Mouse (Mus musculus) neural tube, embryonic 13.5 days (tissue): Measurements from ENCODE around the gene Ifna14. TPM values are rescaled to one million over a fixed set of nuclear protein-coding genes. Genes with fewer than 3 reads are reported as not detected.
"Not testable (repeated sequence)": the region's sequence is repeated elsewhere in the genome, so short reads cannot be mapped to it uniquely, and the experiment has no call there.

Experiments used
- ATAC-seq: fragments of 200-750 bp; cut with Nextera tagmentation; 2 replicates; pipeline ENCODE4 v1.8.0; 2017; ENCODE audit warnings: low read depth, mild to moderate bottlenecking, moderate TSS enrichment, moderate library complexity
- H3K27ac ChIP-seq: fragments of 300-500 bp; sonication (generic); replicated peaks from 2 replicates; pipeline ENCODE4 v1.5.1; 2015; ENCODE audit warnings: moderate library complexity, mild to moderate bottlenecking, inconsistent platforms
- H3K27me3 ChIP-seq: fragments of 300-500 bp; sonication (generic); 2 replicates; pipeline ENCODE4 v1.6.1; 2015; ENCODE audit warnings: mild to moderate bottlenecking, inconsistent platforms
- H3K36me3 ChIP-seq: fragments of 300-500 bp; sonication (generic); 2 replicates; pipeline ENCODE4 v1.6.1; 2015; ENCODE audit warnings: mild to moderate bottlenecking, inconsistent platforms
- H3K4me1 ChIP-seq: fragments of 300-500 bp; sonication (generic); replicated peaks from 2 replicates; pipeline ENCODE4 v1.6.1; 2015; ENCODE audit warnings: inconsistent platforms
- H3K4me2 ChIP-seq: fragments of 300-500 bp; sonication (generic); 2 replicates; pipeline ENCODE4 v1.6.1; 2015; ENCODE audit warnings: inconsistent platforms, mild to moderate bottlenecking, moderate library complexity
- H3K4me3 ChIP-seq: fragments of 300-500 bp; sonication (generic); 2 replicates; pipeline ENCODE4 v1.5.1; 2015; ENCODE audit warnings: mild to moderate bottlenecking, inconsistent platforms
- H3K9ac ChIP-seq: fragments of 300-500 bp; sonication (generic); 2 replicates; pipeline ENCODE4 v1.6.1; 2015; ENCODE audit warnings: moderate library complexity, mild to moderate bottlenecking, inconsistent platforms
- H3K9me3 ChIP-seq: fragments of 300-500 bp; sonication (generic); 2 replicates; pipeline ENCODE4 v1.6.1; 2016; ENCODE audit warnings: inconsistent platforms
- WGBS: fragments of 180-500 bp; shearing (Covaris S2); methylation state at CpG from one replicate; pipeline ENCODE4 v1.1.7; 2015; 5-methylcytosine and 5-hydroxymethylcytosine counted together
- polyA plus RNA-seq: library from polyadenylated mRNA; unstranded; fragments of >200 nt; fragmentation: Nextera tagmentation; extraction: Ambion mirVana; gene quantifications from 2 replicates; pipeline ENCODE4 v1.2.1, GENCODE M21; 2015

Gene Ifna14
- not detected in 2 replicates for polyA plus RNA-seq

DNA sequence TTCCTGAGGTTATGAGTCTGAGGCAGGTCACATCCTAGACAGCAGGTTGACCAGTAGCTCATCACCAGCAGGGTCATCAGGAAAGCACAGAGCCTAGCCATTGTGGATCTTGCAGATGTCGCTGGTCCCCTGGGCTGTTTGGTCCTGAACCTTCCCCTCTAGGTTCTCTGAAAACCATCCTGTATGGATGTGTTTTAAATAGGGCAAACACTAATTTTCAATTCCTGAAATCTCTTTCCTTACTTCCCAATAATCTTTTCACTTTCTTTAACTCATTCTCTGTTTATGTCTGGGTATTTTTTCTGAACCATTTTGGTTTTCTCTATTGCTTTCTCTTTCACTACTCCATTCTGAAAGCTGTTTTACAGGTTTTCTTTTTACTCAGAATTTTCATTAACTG, at the start of gene Ifna14:
Ifna14 (minus strand) TSS at position 101 of the 400 bp plus-strand sequence.
- Histone ChIP-seq H3K36me3 (no peaks in the 10 kb centered on the region), H3K9me3 (no peaks in the 10 kb centered on the region), H3K27ac (no peak within 1 kb of the TSS), H3K9ac (no peak within 1 kb of the TSS), H3K4me3 (no peak within 1 kb of the TSS), H3K27me3 (no peaks in the 10 kb centered on the region), H3K4me1 (no peaks in the 10 kb centered on the region), H3K4me2 (no peak within 1 kb of the TSS)
- no peak for ATAC-seq
- WGBS: 85% methylated on average over 1 of the region's 1 CpGs

GRCm38 (mm10) chr4:88603276-88603675, 31.7 kb upstream of the Ifna14 start, which contains the start of gene Ifna12:
Ifna12 (minus strand) TSS chr4:88603376.
- Histone ChIP-seq H3K9ac (no peak within 1 kb of the TSS), H3K36me3 (no peaks in the 10 kb centered on the region), H3K4me2 (no peak within 1 kb of the TSS), H3K27ac (no peak within 1 kb of the TSS), H3K9me3 (no peaks in the 10 kb centered on the region), H3K4me1 (no peaks in the 10 kb centered on the region), H3K4me3 (no peak within 1 kb of the TSS), H3K27me3 (no peaks in the 10 kb centered on the region)
- ATAC-seq: no peak

- H3K27me3 ChIP-seq: no peaks in the 10 kb centered on the region
- H3K4me2 ChIP-seq: no peak within 1 kb of the TSS
- no peak for ATAC-seq
- no peaks in the 10 kb centered on the region for H3K9me3 ChIP-seq
- WGBS: 75% methylated on average over 1 of the region's 1 CpGs
- H3K27ac ChIP-seq: no peak within 1 kb of the TSS
- H3K9ac ChIP-seq: no peak within 1 kb of the TSS
- H3K4me3 ChIP-seq: no peak within 1 kb of the TSS
- no peaks in the 10 kb centered on the region for H3K4me1 ChIP-seq
- no peaks in the 10 kb centered on the region for H3K36me3 ChIP-seq
These were observed 20.7 kb upstream of the Ifna14 start, which contains the start of gene Ifna9 for GRCm38 (mm10) chr4:88592285-88592684. Ifna9 (minus strand) TSS chr4:88592385.

- no peak overlapping the region for H3K4me3 ChIP-seq
- H3K27me3 ChIP-seq: no peaks in the 10 kb centered on the region
- no peaks in the 10 kb centered on the region for H3K4me1 ChIP-seq
- no peak for ATAC-seq
- no peaks in the 10 kb centered on the region for H3K36me3 ChIP-seq
- 100% methylated on average over 1 of the region's 1 CpGs for WGBS
- H3K27ac ChIP-seq: no peak overlapping the region
- no peak overlapping the region for H3K9ac ChIP-seq
- no peak overlapping the region for H3K4me2 ChIP-seq
- H3K9me3 ChIP-seq: no peaks in the 10 kb centered on the region
These were observed 9.8 kb downstream of the Ifna14 start for GRCm38 (mm10) chr4:88561791-88562190.

DNA sequence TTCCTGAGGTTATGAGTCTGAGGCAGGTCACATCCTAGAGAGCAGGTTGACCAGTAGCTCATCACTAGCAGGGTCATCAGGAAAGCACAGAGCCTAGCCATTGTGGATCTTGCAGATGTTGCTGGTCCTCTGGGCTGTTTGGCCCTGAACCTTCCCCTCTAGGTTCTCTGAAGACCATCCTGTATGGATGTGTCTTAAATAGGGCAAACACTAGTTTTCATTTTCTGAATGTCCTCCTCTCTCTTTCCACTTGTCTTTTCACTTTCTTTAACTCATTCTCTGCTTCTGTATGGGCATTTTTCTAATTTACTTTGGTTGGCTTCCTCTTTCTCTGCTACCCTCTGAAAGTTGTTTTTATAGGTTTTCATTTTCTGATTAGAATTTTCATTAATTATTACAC, 13.5 kb downstream of the Ifna14 start, which contains the start of gene Ifna15:
Ifna15 (minus strand) TSS at position 101 of the 400 bp plus-strand sequence.
- not testable (repeated sequence) for H3K9me3 ChIP-seq, H3K4me1 ChIP-seq, H3K27me3 ChIP-seq, H3K36me3 ChIP-seq, ATAC-seq, H3K27ac ChIP-seq, H3K4me2 ChIP-seq, H3K9ac ChIP-seq, H3K4me3 ChIP-seq

- Histone ChIP-seq H3K9ac (no peak overlapping the region), H3K27ac (no peak overlapping the region), H3K4me1 (peaks cover 4% of the 10 kb centered on the region; the same call in 1 of the 2 replicates), H3K9me3 (no peaks in the 10 kb centered on the region), H3K4me3 (peak overlapping the region; percentile 23), H3K27me3 (no peaks in the 10 kb centered on the region), H3K4me2 (peak overlapping the region; percentile 50), H3K36me3 (no peaks in the 10 kb centered on the region)
- peak; percentile 61; the same call in 1 of the 2 replicates for ATAC-seq
- 33% methylated on average over 22 of the region's 22 CpGs for WGBS
These were observed 21.2 kb downstream of the Ifna14 start for GRCm38 (mm10) chr4:88550161-88550945.

DNA sequence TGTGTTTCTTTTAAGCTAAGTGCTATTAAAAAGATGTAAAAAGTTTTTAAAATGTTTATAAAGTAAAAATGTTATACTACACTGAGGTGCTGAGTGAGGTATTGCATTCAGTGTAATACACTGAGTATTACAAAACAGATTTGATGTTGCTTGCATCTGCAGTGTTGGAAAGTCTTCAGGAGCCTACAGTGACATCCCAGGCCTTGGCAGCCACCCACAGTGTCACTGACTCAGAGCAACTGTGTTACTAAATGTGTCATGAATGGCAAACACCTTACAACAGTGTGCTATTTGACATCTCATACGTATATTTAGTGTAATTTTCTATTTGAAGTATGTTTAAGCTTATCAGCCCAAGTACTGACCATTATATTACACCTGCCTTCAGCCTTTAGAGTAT, 23.6 kb downstream of the Ifna14 start:
- ATAC-seq: no peak
- Histone ChIP-seq H3K27me3 (no peaks in the 10 kb centered on the region), H3K9ac (no peak overlapping the region), H3K4me2 (no peak overlapping the region), H3K4me1 (peaks cover 4% of the 10 kb centered on the region; the same call in 1 of the 2 replicates), H3K27ac (no peak overlapping the region), H3K36me3 (no peaks in the 10 kb centered on the region), H3K4me3 (no peak overlapping the region), H3K9me3 (no peaks in the 10 kb centered on the region)
- 91% methylated on average over 1 of the region's 1 CpGs for WGBS

DNA sequence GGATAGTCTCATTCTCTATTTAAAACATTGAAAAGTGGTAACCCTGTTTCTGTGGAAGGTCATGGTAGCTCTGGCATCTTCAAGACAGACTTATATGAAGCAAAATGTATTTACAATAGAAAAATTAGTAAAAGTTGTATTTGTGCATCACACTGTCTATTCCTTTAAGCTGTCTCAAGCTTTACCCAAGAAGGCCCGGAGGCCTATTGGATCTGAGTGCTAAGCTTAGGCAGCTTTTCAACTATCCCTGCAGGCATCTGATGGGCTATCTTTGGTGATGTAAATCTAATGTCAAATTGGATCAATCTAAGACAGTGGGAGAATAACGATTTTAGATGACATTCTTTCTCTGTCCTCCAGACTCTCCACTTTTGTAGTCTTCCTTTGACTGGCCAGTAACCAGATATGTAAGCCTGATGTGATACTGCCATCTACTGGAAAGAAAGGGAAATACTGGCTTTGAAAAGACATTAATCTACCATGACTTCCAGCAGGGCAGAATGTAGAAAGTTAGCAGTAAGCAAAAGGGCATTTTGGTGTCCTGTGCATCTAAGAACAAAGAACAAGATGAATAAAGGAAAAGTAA, 27.9 kb downstream of the Ifna14 start:
- peak; percentile 72 for ATAC-seq
- no peaks in the 10 kb centered on the region for H3K27me3 ChIP-seq
- H3K4me1 ChIP-seq: no peaks in the 10 kb centered on the region
- no peak overlapping the region for H3K4me2 ChIP-seq
- H3K27ac ChIP-seq: no peak overlapping the region
- no peaks in the 10 kb centered on the region for H3K36me3 ChIP-seq
- no peaks in the 10 kb centered on the region for H3K9me3 ChIP-seq
- H3K9ac ChIP-seq: no peak overlapping the region
- no peak overlapping the region for H3K4me3 ChIP-seq
- 48% methylated on average over 2 of the region's 2 CpGs for WGBS

DNA sequence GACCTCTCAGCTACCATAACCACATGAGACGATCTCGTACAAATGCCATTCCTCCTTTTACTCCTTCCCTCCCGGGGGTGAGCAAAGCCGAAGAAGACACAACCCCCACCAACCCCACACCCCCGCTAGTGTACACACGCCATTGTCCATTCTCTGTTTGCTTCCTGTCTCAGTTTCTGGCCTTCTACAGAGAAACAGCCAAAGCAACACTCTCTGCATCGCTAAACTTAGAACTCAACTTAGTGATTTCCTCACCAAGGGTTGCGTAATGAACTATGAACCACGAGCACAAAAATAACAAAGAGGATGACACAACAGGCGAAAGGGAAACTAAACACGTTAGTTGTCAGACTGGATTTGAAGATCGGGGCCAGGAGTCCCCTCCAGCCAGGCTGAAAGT, 34.3 kb downstream of the Ifna14 start:
- Histone ChIP-seq H3K4me2 (no peak overlapping the region), H3K9ac (no peak overlapping the region), H3K4me3 (no peak overlapping the region), H3K27ac (no peak overlapping the region), H3K27me3 (no peaks in the 10 kb centered on the region), H3K36me3 (no peaks in the 10 kb centered on the region), H3K4me1 (peaks cover 5% of the 10 kb centered on the region; the same call in 1 of the 2 replicates), H3K9me3 (no peaks in the 10 kb centered on the region)
- WGBS: 79% methylated on average over 12 of the region's 12 CpGs
- no peak for ATAC-seq

- WGBS: 66% methylated on average over 7 of the region's 7 CpGs
- H3K4me3 ChIP-seq: no peak overlapping the region
These were observed 35.0 kb downstream of the Ifna14 start for GRCm38 (mm10) chr4:88536640-88537039.

DNA sequence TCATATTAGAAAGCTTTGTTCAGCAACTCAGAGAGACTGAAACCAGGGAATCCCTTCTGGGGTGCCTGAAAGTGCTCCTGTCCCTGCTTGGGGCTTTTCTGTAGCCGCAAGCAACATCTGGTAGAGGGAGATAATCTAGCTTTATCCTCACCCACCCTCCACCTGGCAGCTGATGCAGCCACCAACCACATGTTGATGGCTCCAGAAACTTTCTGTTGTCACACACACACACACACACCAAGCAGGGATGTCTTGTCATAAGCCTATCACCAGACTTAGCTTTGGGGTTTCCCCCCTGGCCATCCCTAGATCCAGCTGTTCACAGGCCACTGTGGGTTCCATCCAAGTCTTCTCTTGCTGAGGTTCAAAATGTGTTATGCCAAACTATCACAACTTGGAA, 35.9 kb downstream of the Ifna14 start:
- H3K27me3 ChIP-seq: no peaks in the 10 kb centered on the region
- ATAC-seq: no peak
- H3K9me3 ChIP-seq: no peaks in the 10 kb centered on the region
- WGBS: 95% methylated on average over 1 of the region's 1 CpGs
- no peak overlapping the region for H3K4me3 ChIP-seq
- H3K27ac ChIP-seq: no peak overlapping the region
- no peak overlapping the region for H3K4me2 ChIP-seq
- no peak overlapping the region for H3K9ac ChIP-seq
- no peaks in the 10 kb centered on the region for H3K36me3 ChIP-seq
- peaks cover 5% of the 10 kb centered on the region; the same call in 1 of the 2 replicates for H3K4me1 ChIP-seq

More at GRCm38 (mm10) chr4:88536640-88537039, 35.0 kb downstream of the Ifna14 start:
- Histone ChIP-seq H3K36me3 (no peaks in the 10 kb centered on the region), H3K9me3 (no peaks in the 10 kb centered on the region), H3K4me2 (no peak overlapping the region), H3K27me3 (no peaks in the 10 kb centered on the region), H3K9ac (no peak overlapping the region), H3K4me1 (peaks cover 5% of the 10 kb centered on the region; the same call in 1 of the 2 replicates), H3K27ac (no peak overlapping the region)
- ATAC-seq: no peak

DNA sequence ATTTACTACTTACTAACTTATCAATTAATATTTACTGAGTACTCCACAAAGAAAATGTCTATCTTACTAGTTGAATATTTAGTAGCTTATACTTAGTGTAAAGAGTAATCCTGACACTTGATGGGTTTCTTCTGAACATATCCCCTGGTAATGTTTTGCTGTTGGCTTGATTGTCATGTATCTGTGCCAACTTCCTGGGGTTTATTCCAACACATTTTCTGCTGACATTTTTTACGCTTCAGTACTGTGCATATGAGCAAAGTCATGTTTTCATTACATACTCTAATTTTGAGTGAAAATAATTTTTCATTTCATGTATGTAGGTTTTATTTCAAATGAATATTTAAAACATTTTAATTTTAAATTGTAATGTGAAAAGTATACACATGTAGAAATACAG, 36.7 kb downstream of the Ifna14 start:
- H3K36me3 ChIP-seq: no peaks in the 10 kb centered on the region
- no peak overlapping the region for H3K27ac ChIP-seq
- H3K9me3 ChIP-seq: no peaks in the 10 kb centered on the region
- no peak overlapping the region for H3K9ac ChIP-seq
- H3K4me2 ChIP-seq: no peak overlapping the region
- H3K4me3 ChIP-seq: no peak overlapping the region
- 86% methylated on average over 1 of the region's 1 CpGs for WGBS
- H3K4me1 ChIP-seq: peaks cover 5% of the 10 kb centered on the region; the same call in 1 of the 2 replicates
- ATAC-seq: no peak
- no peaks in the 10 kb centered on the region for H3K27me3 ChIP-seq
